Mouse (Mus musculus) heart, adult 18-20 months (tissue): ENCODE results near the gene Ppat. TPM values are rescaled to one million over a fixed set of nuclear protein-coding genes. Genes with fewer than 3 reads are reported as not detected.
A peak's percentile ranks its signal among the peaks of the same experiment; 100 is the strongest.

Source experiments
- DNase-seq, 2 experiments: peaks; one replicate each; pipeline ENCODE4 v3.0.0; 2021 to 2022; ENCODE audit warnings: mixed read lengths in 1 of 2
- total RNA-seq, 2 experiments: library from RNA; stranded (reverse); gene quantifications; 2 replicates each; pipeline ENCODE4 v1.2.3; 2021

Ppat gene
- total RNA-seq, 2 experiments from 2014 or later, result 13.3 to 15.1 TPM

DNA sequence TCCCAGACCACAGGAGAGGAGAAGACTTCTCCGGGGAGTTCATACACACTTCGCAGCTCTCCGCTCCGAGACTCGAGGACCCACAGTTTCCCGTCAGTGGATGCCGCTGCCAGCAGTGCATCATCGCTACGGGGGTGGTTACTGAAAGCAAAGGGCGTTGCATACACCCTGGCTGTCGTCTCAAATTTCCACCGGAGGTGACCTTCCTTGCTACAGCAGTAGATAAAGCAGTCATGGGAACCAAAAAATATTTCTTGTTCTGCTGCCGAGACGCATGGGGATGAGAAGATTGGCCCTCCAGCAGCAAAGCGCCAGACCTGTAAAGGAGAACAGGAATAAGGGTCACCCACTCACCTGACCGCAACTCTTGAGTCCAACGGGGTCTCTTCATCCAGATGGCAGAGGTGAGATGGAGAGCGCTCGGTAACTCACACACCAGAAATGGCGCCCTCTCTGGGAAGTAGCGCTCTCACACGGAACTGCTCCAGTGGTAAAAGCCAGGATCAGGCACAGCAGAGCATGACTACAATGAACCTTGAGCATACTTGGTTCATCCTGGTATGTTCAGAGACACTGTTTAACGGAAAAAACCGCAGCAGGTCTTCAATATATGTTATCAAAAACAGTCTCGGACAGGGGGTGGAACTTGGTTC lies 75.1 kb downstream of the Ppat start:
- DNase-seq, result peak; percentile 61 to 71

DNA sequence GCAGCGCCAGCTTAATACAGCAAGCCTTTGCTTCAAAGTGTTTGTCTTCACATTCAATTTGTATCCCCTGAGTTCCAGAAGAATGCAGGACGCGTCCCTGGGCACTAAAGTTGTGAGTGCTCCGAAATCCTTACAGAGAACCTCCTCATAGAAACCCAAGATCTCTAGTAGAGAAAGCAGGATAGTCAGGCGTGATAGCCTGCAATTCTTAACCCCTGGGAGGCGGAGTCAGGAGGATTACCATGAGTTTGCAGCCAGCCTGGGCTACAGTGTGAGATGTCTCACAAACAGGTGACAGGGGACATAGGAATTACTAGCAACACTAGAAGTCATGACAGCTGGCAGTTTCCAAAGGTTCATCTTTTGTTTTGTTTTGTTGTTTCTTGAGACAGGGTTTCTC lies 81.8 kb downstream of the Ppat start:
- no peak for DNase-seq

DNA sequence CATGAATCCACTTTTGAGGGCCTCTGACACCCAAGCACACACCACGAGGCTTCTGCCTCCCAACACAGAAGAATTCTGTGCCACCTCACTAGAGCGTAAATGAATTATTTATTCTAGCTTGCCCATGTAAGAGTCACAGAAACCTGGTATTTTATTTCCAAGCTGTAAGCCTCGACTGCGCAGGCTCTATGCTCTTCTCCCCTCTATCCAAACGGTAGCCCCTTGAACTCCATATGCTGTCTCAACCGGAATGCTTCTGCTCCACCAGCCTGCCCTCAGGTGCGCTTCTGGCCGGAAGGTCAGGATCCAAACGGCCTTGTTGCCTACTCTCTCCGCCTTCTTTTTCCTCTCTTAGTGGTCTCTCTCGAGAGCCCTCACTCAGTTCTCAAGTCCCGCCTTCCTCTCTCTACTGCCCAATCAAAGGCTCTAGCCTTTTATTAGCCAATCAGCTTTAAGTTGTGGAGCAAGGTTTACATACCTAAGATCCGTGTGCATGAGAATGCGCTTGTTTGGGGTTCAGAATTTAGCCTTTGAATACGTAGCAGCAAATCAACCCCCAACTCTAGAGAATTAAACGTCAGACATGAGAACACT lies 82.6 kb downstream of the Ppat start:
- peak; percentile 14 to 20 for DNase-seq

DNA sequence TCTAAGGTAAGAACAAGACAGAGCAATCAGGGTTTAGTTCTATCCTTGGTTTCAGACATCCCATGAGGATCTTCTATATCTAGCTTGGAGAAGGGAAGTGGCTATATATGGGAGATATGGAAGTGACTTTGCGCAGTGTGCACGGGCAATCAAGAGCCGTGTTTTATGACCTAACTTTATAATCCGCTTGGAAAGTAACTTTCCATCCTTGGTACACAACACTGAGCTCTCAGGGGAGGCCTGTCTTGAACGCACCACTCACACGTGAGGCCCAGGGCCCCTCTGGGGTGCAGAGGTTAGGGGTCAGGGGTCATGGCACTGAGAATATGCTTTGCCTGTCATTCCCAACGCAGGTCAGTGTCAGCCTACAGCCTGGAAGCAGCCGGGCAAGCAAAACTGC lies 84.6 kb downstream of the Ppat start:
- DNase-seq, result no peak

Other genes starting within 250 kb of the Ppat start
- gene Aasdh, start 46.1 kb downstream of the Ppat start, total RNA-seq, result 10 to 100 TPM; 16.8 to 16.9 TPM
- 100 to 1,000 TPM; 159 TPM for gene Paics, start 271 bp downstream of the Ppat start, total RNA-seq
- gene Srp72, start 23.1 kb upstream of the Ppat start, total RNA-seq, result 10 to 100 TPM; 40.4 to 50.6 TPM
- not detected for gene Arl9, start 52.5 kb upstream of the Ppat start, total RNA-seq
- not detected for gene Thegl, start 64.4 kb upstream of the Ppat start, total RNA-seq
- 100 to 1,000 TPM; 417 to 443 TPM for gene Hopx, start 163.5 kb upstream of the Ppat start, total RNA-seq